Mouse (Mus musculus): Measurements from ENCODE around the gene Eif5a. TPM values are rescaled to one million over a fixed set of nuclear protein-coding genes. Genes with fewer than 3 reads are reported as not detected.
A peak's percentile ranks its signal among the peaks of the same experiment; 100 is the strongest.

The Eif5a gene
- total and polyA plus RNA-seq, 3 experiments = 1,419 to 3,314 (median 2,729) TPM

DNA sequence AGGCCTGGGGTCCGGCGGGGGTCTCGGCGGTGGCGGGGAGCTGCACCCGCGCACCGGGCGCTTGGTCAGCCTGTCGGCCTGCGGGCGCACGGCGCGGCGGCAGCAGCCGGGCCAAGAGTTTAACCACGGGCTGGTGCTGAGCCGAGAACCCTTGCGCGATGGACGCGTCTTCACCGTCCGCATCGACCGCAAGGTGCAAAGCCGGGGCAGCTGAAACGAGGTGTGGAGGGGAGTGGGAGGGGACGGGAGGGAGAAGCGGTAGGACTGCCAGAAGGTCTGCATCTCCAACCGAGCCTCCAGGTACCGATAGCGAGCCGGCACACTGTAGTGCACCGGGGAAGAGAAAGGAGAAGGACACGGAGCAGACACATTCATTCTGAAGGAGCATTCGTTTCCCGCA is 19.8 kb downstream of the Eif5a start:
- Histone ChIP-seq H3K9me3 (replicated peaks; ENCODE audit: low read length) (no peaks in the 10 kb centered on the region), H3K4me1 (ENCODE audit: control insufficient read depth in 1 of 2, insufficient read depth in 2 of 2) (peaks cover 7 to 29% of the 10 kb centered on the region in 2 experiments), H3K79me2 (replicated peaks; ENCODE audit: control insufficient read depth, extremely low read depth, insufficient read depth, poor library complexity, severe bottlenecking) (peaks cover 10% of the 10 kb centered on the region), H3K36me3 (replicated peaks in 1 of 2; ENCODE audit: control insufficient read depth in 1 of 2, insufficient read depth in 1 of 2, low read length in 1 of 2) (peaks cover 35 to 38% of the 10 kb centered on the region in 2 experiments), H3K27me3 (replicated peaks) (no peaks in the 10 kb centered on the region), H3K4me2 (ENCODE audit: insufficient read depth, low read depth, poor library complexity, severe bottlenecking) (peak overlapping the region; percentile 89), H3K4me3 (replicated peaks in 1 of 3; ENCODE audit: low read depth in 2 of 3, low read length in 2 of 3, poor library complexity in 1 of 3) (peak overlapping the region; percentile 70 to 97 (median 82)), H3K27ac (ENCODE audit: insufficient read depth, low read depth) (peak overlapping the region; percentile 50), H3K9ac (ENCODE audit: insufficient read depth, low read depth) (peak overlapping the region; percentile 81)
- no peak for TF ChIP-seq MAZ (IDR thresholded peaks at IDR 0.05; ENCODE audit: low read depth, low read length)
- TF ChIP-seq CTCF (conservative IDR thresholded peaks at IDR 0.05 in 1 of 2, IDR thresholded peaks at IDR 0.05 in 1 of 2; ENCODE audit: low read depth in 2 of 2, low read length in 2 of 2) = no peak
- TF ChIP-seq RCOR1 (conservative IDR thresholded peaks at IDR 0.05; ENCODE audit: low read depth, low read length) = no peak
- no peak for TF ChIP-seq BHLHE40 (IDR thresholded peaks at IDR 0.05; ENCODE audit: low read depth, low read length)
- no peak for TF ChIP-seq JUND (conservative IDR thresholded peaks at IDR 0.05; ENCODE audit: low read depth, low read length)
- no peak for TF ChIP-seq MEF2A (IDR thresholded peaks at IDR 0.05; ENCODE audit: borderline replicate concordance, low read depth, low read length)
- TF ChIP-seq IRF4 (IDR thresholded peaks at IDR 0.05; ENCODE audit: low read depth, low read length) = no peak
- TF ChIP-seq GABPA (IDR thresholded peaks at IDR 0.05; ENCODE audit: insufficient replicate concordance, low read depth, low read length) = no peak
- no peak for TF ChIP-seq CHD1 (IDR thresholded peaks at IDR 0.05; ENCODE audit: low read depth, low read length)
- TF ChIP-seq SIN3A (IDR thresholded peaks at IDR 0.05; ENCODE audit: low read length) = no peak; the same call in 1 of the 2 replicates
- TF ChIP-seq CHD2 (IDR thresholded peaks at IDR 0.05; ENCODE audit: low read length) = no peak
- TF ChIP-seq NRF1 (IDR thresholded peaks at IDR 0.05; ENCODE audit: low read depth, low read length) = no peak
- TF ChIP-seq POLR2AphosphoS2 (IDR thresholded peaks at IDR 0.05; ENCODE audit: low read depth, low read length) = no peak
- TF ChIP-seq PAX5 (IDR thresholded peaks at IDR 0.05; ENCODE audit: low read length) = no peak
- dilution Hi-C loops (cut with MboI; ENCODE audit: extremely low pct_ligation_motif_present, extremely low pct_unique_long_range_greater_than_20kb, low sequenced_read_pairs) = no loop called here
- in situ Hi-C loops (cut with MboI; ENCODE audit: low pct_ligation_motif_present, low pct_unique_long_range_greater_than_20kb, low sequenced_read_pairs) = no loop called here
- no peak for DNase-seq (ENCODE audit: extremely low read depth)

DNA sequence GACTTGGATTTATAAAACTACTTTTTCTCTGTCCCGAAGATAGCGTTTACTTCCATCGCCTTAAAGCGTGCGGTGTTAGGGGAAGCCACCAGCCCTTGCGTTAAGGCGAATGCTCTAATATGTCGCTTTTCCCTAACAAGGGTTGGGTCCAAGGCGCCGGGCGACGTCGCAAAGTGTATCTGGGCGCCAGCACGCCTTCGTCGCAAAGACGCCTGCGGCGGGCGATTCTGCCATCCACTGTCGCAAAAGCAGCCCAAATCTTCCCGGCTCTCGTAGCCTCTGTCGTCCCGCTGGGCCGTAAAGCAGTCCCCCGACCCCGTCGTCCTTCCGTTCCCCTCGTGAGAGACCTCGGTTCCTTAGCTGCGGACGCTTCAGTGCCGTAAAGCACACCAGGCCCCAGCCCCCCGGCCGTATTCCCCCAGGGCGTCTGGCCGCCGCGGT is 20.3 kb downstream of the Eif5a start:
- Histone ChIP-seq H3K4me2 (ENCODE audit: insufficient read depth, low read depth, poor library complexity, severe bottlenecking) (peak overlapping the region; percentile 29), H3K9ac (ENCODE audit: insufficient read depth, low read depth) (peak overlapping the region; percentile 81), H3K27me3 (replicated peaks) (no peaks in the 10 kb centered on the region), H3K79me2 (replicated peaks; ENCODE audit: control insufficient read depth, extremely low read depth, insufficient read depth, poor library complexity, severe bottlenecking) (peaks cover 10% of the 10 kb centered on the region), H3K4me1 (ENCODE audit: control insufficient read depth in 1 of 2, insufficient read depth in 2 of 2) (peaks cover 7 to 29% of the 10 kb centered on the region in 2 experiments), H3K27ac (ENCODE audit: insufficient read depth, low read depth) (peak overlapping the region; percentile 75), H3K9me3 (replicated peaks; ENCODE audit: low read length) (no peaks in the 10 kb centered on the region), H3K4me3 (replicated peaks in 1 of 3; ENCODE audit: low read depth in 2 of 3, low read length in 2 of 3, poor library complexity in 1 of 3) (peak overlapping the region; percentile 67 to 82 (median 70)), H3K36me3 (replicated peaks in 1 of 2; ENCODE audit: control insufficient read depth in 1 of 2, insufficient read depth in 1 of 2, low read length in 1 of 2) (peaks cover 29 to 32% of the 10 kb centered on the region in 2 experiments)
- dilution Hi-C loops (cut with MboI; ENCODE audit: extremely low pct_ligation_motif_present, extremely low pct_unique_long_range_greater_than_20kb, low sequenced_read_pairs) (no loop called here), in situ Hi-C loops (cut with MboI; ENCODE audit: low pct_ligation_motif_present, low pct_unique_long_range_greater_than_20kb, low sequenced_read_pairs) (no loop called here)
- DNase-seq (ENCODE audit: extremely low read depth) = peak; percentile 99
- TF ChIP-seq USF2 (conservative IDR thresholded peaks at IDR 0.05; ENCODE audit: low read depth, low read length) = no peak
- peak; percentile 83 for TF ChIP-seq SIN3A (IDR thresholded peaks at IDR 0.05; ENCODE audit: low read length)
- no peak for TF ChIP-seq RCOR1 (conservative IDR thresholded peaks at IDR 0.05; ENCODE audit: low read depth, low read length)
- 0 out of 2 replicates have a peak, but pooled peaks have one; percentile 56 for TF ChIP-seq NELFE (IDR thresholded peaks at IDR 0.05; ENCODE audit: low read depth, low read length)
- TF ChIP-seq BHLHE40 (IDR thresholded peaks at IDR 0.05; ENCODE audit: low read depth, low read length) = peak; percentile 59
- peak; percentile 60; the same call in 1 of the 2 replicates for TF ChIP-seq TBP (conservative IDR thresholded peaks at IDR 0.05; ENCODE audit: low read depth, low read length)
- no peak for TF ChIP-seq ZC3H11A (IDR thresholded peaks at IDR 0.05; ENCODE audit: low read depth, low read length)
- 0 out of 2 replicates have a peak, but pooled peaks have one; percentile 3 for TF ChIP-seq ZNF384 (IDR thresholded peaks at IDR 0.05; ENCODE audit: low read depth, low read length)
- no peak for TF ChIP-seq JUND (conservative IDR thresholded peaks at IDR 0.05; ENCODE audit: low read depth, low read length)
- TF ChIP-seq PAX5 (IDR thresholded peaks at IDR 0.05; ENCODE audit: low read length) = no peak
- peak; percentile 92 for TF ChIP-seq HCFC1 (IDR thresholded peaks at IDR 0.05; ENCODE audit: low read depth, low read length)
- TF ChIP-seq IRF4 (IDR thresholded peaks at IDR 0.05; ENCODE audit: low read depth, low read length) = peak; percentile 69; the same call in 1 of the 2 replicates
- TF ChIP-seq MAFK (IDR thresholded peaks at IDR 0.05; ENCODE audit: insufficient replicate concordance, low read length) = no peak
- no peak; the same call in none of the 2 replicates for TF ChIP-seq NRF1 (IDR thresholded peaks at IDR 0.05; ENCODE audit: low read depth, low read length)
- TF ChIP-seq MYC (IDR thresholded peaks at IDR 0.05; ENCODE audit: low read depth, low read length) = peak; percentile 82; the same call in 1 of the 2 replicates
- TF ChIP-seq EP300 (IDR thresholded peaks at IDR 0.05; ENCODE audit: low read length) = no peak
- peak; percentile 93 for TF ChIP-seq ELF1 (IDR thresholded peaks at IDR 0.05; ENCODE audit: low read depth, low read length)
- peak; percentile 81 for TF ChIP-seq MAX (IDR thresholded peaks at IDR 0.05; ENCODE audit: low read length)
- TF ChIP-seq ZKSCAN1 (IDR thresholded peaks at IDR 0.05; ENCODE audit: borderline replicate concordance, low read depth, low read length) = no peak
- TF ChIP-seq TCF12 (IDR thresholded peaks at IDR 0.05; ENCODE audit: low read depth, low read length) = peak; percentile 57; the same call in 1 of the 2 replicates
- TF ChIP-seq KAT2A (IDR thresholded peaks at IDR 0.05; ENCODE audit: insufficient replicate concordance, low read length) = peak; percentile 98
- TF ChIP-seq MXI1 (IDR thresholded peaks at IDR 0.05; ENCODE audit: low read depth, low read length) = peak; percentile 90
- no peak for TF ChIP-seq RAD21 (IDR thresholded peaks at IDR 0.05; ENCODE audit: low read depth, low read length)
- no peak; the same call in 1 of the 2 replicates for TF ChIP-seq ZMIZ1 (IDR thresholded peaks at IDR 0.05; ENCODE audit: low read depth, low read length)
